Comparison of ENCODE assay signal across 22 mouse cellular contexts in the genomic region with DNA sequence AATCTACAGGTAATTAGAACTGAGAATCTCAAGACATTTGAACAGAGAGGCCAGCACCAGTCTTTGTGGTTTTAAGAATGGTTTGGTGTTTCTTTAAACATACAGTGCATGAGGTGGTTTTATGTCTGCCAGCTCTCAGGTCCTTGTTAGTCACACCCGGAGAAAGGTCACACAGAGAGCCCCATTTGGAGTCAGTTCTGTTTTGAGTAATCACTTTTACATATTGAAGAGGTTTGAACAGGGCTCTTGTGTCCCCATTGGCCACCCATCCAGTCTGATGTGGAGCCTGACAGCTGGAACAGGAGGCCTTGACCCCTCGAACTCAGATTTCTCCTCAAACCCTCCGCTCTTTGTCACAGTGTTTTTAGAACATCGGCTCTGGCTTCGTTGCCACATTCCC.
DNase-seq lines count a peak whose midpoint lies in the region; ATAC-seq and TF ChIP-seq lines count a peak whose summit lies in the region.
"Had no signal": no experiment of that assay in that cellular context is flagged by ENCODE, and none has a peak within 500 bp of the region (broad histone marks: within the 10 kb centered on the region; RNA-seq: fewer than 3 reads in every experiment).

No protein-coding gene starts in this region.

- H3K4me2 ChIP-seq in CH12.LX (ENCODE audit: insufficient read depth, low read depth, poor library complexity, severe bottlenecking), result peak overlapping the region; percentile 58
- H3K4me2 ChIP-seq in hindbrain, embryonic 14.5 days (replicated peaks), result no peak overlapping the region
- H3K4me2 ChIP-seq: embryonic facial prominence, embryonic 12.5 days; heart, embryonic 11.5 days; heart, embryonic 15.5 days; hindbrain, embryonic 15.5 days had no signal

- DNase-seq in CD4-positive, CD25-positive, alpha-beta regulatory T cell, adult 2 months (ENCODE audit: low read depth, low spot score), result peak; percentile 25
- peak; percentile 13 for DNase-seq in embryo, embryonic 10 days (ENCODE audit: low spot score)
- no peak for DNase-seq in embryo, embryonic 11 days
- DNase-seq in CH12.LX (ENCODE audit: extremely low read depth), result peak; percentile 85
- DNase-seq in embryonic facial prominence, embryonic 10.5 days (ENCODE audit: low spot score), result peak; percentile 15
- no peak for DNase-seq in hindbrain, embryonic 14.5 days (ENCODE audit: low spot score)
- DNase-seq in cerebellum, adult 18-20 months, result no peak
- DNase-seq: B cell, adult 2 months; cerebellum, adult 8-10 months; cerebellum, postnatal 14 days; heart, adult 2 months; kidney, adult 8-10 months had no signal

- H3K79me2 ChIP-seq in CH12.LX (replicated peaks; ENCODE audit: control insufficient read depth, extremely low read depth, insufficient read depth, poor library complexity, severe bottlenecking), result no peaks in the 10 kb centered on the region

- 39% methylated on average over 5 of the region's 5 CpGs for WGBS in embryonic facial prominence, embryonic 10.5 days
- 60% methylated on average over 5 of the region's 5 CpGs for WGBS in hindbrain, embryonic 14.5 days

- peak; percentile 17 for TF ChIP-seq RAD21 in CH12.LX (IDR thresholded peaks at IDR 0.05; ENCODE audit: low read depth, low read length)

- peak overlapping the region; percentile 40; the same call in 1 of the 2 replicates for H3K9ac ChIP-seq in CH12.LX (ENCODE audit: insufficient read depth, low read depth)
- no peak overlapping the region for H3K9ac ChIP-seq in hindbrain, embryonic 14.5 days
- H3K9ac ChIP-seq: embryonic facial prominence, embryonic 12.5 days; heart, embryonic 15.5 days; hindbrain, embryonic 15.5 days had no signal

- TF ChIP-seq POLR2A in CH12.LX (IDR thresholded peaks at IDR 0.05; ENCODE audit: low read depth, low read length), result 0 out of 2 replicates have a peak, but pooled peaks have one; percentile 32

- H3K27me3 ChIP-seq in CH12.LX (replicated peaks), result no peaks in the 10 kb centered on the region
- no peaks in the 10 kb centered on the region for H3K27me3 ChIP-seq in embryonic facial prominence, embryonic 10.5 days (replicated peaks; ENCODE audit: low read depth, poor library complexity, severe bottlenecking)
- no peaks in the 10 kb centered on the region for H3K27me3 ChIP-seq in hindbrain, embryonic 14.5 days (ENCODE audit: control insufficient read depth, insufficient read depth, low read length)
- H3K27me3 ChIP-seq: embryonic facial prominence, embryonic 12.5 days; heart, embryonic 15.5 days; hindbrain, embryonic 15.5 days had no signal

- TF ChIP-seq CTCF in CH12.LX (conservative IDR thresholded peaks at IDR 0.05 in 1 of 2, IDR thresholded peaks at IDR 0.05 in 1 of 2; ENCODE audit: low read depth in 2 of 2, low read length in 2 of 2), result no peak

- no peaks in the 10 kb centered on the region for H3K36me3 ChIP-seq in CH12.LX (replicated peaks in 1 of 2; ENCODE audit: control insufficient read depth in 1 of 2, insufficient read depth in 1 of 2, low read length in 1 of 2)
- H3K36me3 ChIP-seq in embryonic facial prominence, embryonic 10.5 days (replicated peaks), result no peaks in the 10 kb centered on the region
- no peaks in the 10 kb centered on the region for H3K36me3 ChIP-seq in hindbrain, embryonic 14.5 days (replicated peaks; ENCODE audit: control insufficient read depth, insufficient read depth)
- H3K36me3 ChIP-seq: embryonic facial prominence, embryonic 12.5 days; heart, embryonic 15.5 days; hindbrain, embryonic 10.5 days; hindbrain, embryonic 15.5 days had no signal

- no peaks in the 10 kb centered on the region for H3K9me3 ChIP-seq in CH12.LX (replicated peaks; ENCODE audit: low read length)
- H3K9me3 ChIP-seq in embryonic facial prominence, embryonic 10.5 days, result no peaks in the 10 kb centered on the region
- H3K9me3 ChIP-seq in hindbrain, embryonic 14.5 days (ENCODE audit: control insufficient read depth, low read length), result no peaks in the 10 kb centered on the region
- H3K9me3 ChIP-seq: embryonic facial prominence, embryonic 12.5 days; heart, embryonic 15.5 days; hindbrain, embryonic 10.5 days; hindbrain, embryonic 15.5 days had no signal

- no peak overlapping the region for H3K27ac ChIP-seq in CH12.LX (ENCODE audit: insufficient read depth, low read depth)
- no peak overlapping the region for H3K27ac ChIP-seq in embryonic facial prominence, embryonic 10.5 days (replicated peaks)
- no peak overlapping the region for H3K27ac ChIP-seq in hindbrain, embryonic 14.5 days
- H3K27ac ChIP-seq: embryonic facial prominence, embryonic 12.5 days; heart, adult 2 months; heart, embryonic 15.5 days; hindbrain, embryonic 10.5 days; hindbrain, embryonic 15.5 days; kidney, postnatal 0 days had no signal

- peak; percentile 93 for TF ChIP-seq EP300 in CH12.LX (IDR thresholded peaks at IDR 0.05; ENCODE audit: low read length)

- dilution Hi-C loops in CH12.LX (cut with MboI; ENCODE audit: extremely low pct_ligation_motif_present, extremely low pct_unique_long_range_greater_than_20kb, low sequenced_read_pairs), result no loop called here

- no peak overlapping the region for H3K4me3 ChIP-seq in CH12.LX (replicated peaks in 1 of 3; ENCODE audit: low read depth in 2 of 3, low read length in 2 of 3, poor library complexity in 1 of 3)
- no peak overlapping the region for H3K4me3 ChIP-seq in embryonic facial prominence, embryonic 10.5 days
- no peak overlapping the region for H3K4me3 ChIP-seq in hindbrain, embryonic 14.5 days (replicated peaks; ENCODE audit: low read length)
- H3K4me3 ChIP-seq: embryonic facial prominence, embryonic 12.5 days; heart, adult 2 months; heart, embryonic 15.5 days; hindbrain, embryonic 10.5 days; hindbrain, embryonic 15.5 days had no signal

- in situ Hi-C loops in CH12.LX (cut with MboI; ENCODE audit: low pct_ligation_motif_present, low pct_unique_long_range_greater_than_20kb, low sequenced_read_pairs), result no loop called here

- H3K4me1 ChIP-seq in CH12.LX (ENCODE audit: control insufficient read depth in 1 of 2, insufficient read depth in 2 of 2), result peaks cover 6 to 33% of the 10 kb centered on the region in 2 experiments; a peak in 3 of 4 replicates
- 0 out of 2 replicates have a peak, but pooled peaks cover 6% of the 10 kb centered on the region for H3K4me1 ChIP-seq in embryonic facial prominence, embryonic 10.5 days
- H3K4me1 ChIP-seq in hindbrain, embryonic 14.5 days (replicated peaks; ENCODE audit: control insufficient read depth, insufficient read depth, low read length), result no peaks in the 10 kb centered on the region
- H3K4me1 ChIP-seq: embryonic facial prominence, embryonic 12.5 days; heart, embryonic 15.5 days; hindbrain, embryonic 15.5 days had no signal

- no peak for ATAC-seq in CD4-positive, CD25-positive, alpha-beta regulatory T cell, adult 4 months
- ATAC-seq in hindbrain, embryonic 14.5 days (ENCODE audit: low FRiP score), result no peak
- ATAC-seq: forebrain, embryonic 14.5 days; inflammation-experienced regulatory T-cells, adult 6 months; intestine, postnatal 0 days had no signal

TF ChIP-seq in CH12.LX, 34 proteins besides CTCF, POLR2A, EP300 and RAD21:
- TF ChIP-seq SMC3 (IDR thresholded peaks at IDR 0.05; ENCODE audit: low read depth, low read length) (no peak), MYC (IDR thresholded peaks at IDR 0.05; ENCODE audit: low read depth, low read length) (peak; percentile 82), ZNF384 (IDR thresholded peaks at IDR 0.05; ENCODE audit: low read depth, low read length) (peak; percentile 26; the same call in 1 of the 2 replicates), ZMIZ1 (IDR thresholded peaks at IDR 0.05; ENCODE audit: low read depth, low read length) (no peak), HCFC1 (IDR thresholded peaks at IDR 0.05; ENCODE audit: low read depth, low read length) (no peak; the same call in 1 of the 2 replicates), TCF12 (IDR thresholded peaks at IDR 0.05; ENCODE audit: low read depth, low read length) (peak; percentile 80), MEF2A (IDR thresholded peaks at IDR 0.05; ENCODE audit: borderline replicate concordance, low read depth, low read length) (peak; percentile 86), ETS1 (conservative IDR thresholded peaks at IDR 0.05; ENCODE audit: low read depth, low read length) (peak; percentile 80), NRF1 (IDR thresholded peaks at IDR 0.05; ENCODE audit: low read depth, low read length) (no peak), JUN (IDR thresholded peaks at IDR 0.05; ENCODE audit: insufficient read depth, low read depth, low read length) (peak; percentile 92), GABPA (IDR thresholded peaks at IDR 0.05; ENCODE audit: insufficient replicate concordance, low read depth, low read length) (no peak), UBTF (IDR thresholded peaks at IDR 0.05; ENCODE audit: low read depth, low read length) (no peak), TBP (conservative IDR thresholded peaks at IDR 0.05; ENCODE audit: low read depth, low read length) (peak; percentile 66; the same call in 1 of the 2 replicates), MAX (IDR thresholded peaks at IDR 0.05; ENCODE audit: low read length) (peak; percentile 51; the same call in 1 of the 2 replicates), E2F4 (IDR thresholded peaks at IDR 0.05; ENCODE audit: insufficient replicate concordance, low read depth, low read length) (0 out of 2 replicates have a peak, but pooled peaks have one; percentile 49), POLR2AphosphoS2 (IDR thresholded peaks at IDR 0.05; ENCODE audit: low read depth, low read length) (no peak), CHD2 (IDR thresholded peaks at IDR 0.05; ENCODE audit: low read length) (peak; percentile 67; the same call in 1 of the 2 replicates), USF2 (conservative IDR thresholded peaks at IDR 0.05; ENCODE audit: low read depth, low read length) (no peak), IRF4 (IDR thresholded peaks at IDR 0.05; ENCODE audit: low read depth, low read length) (peak; percentile 98), MXI1 (IDR thresholded peaks at IDR 0.05; ENCODE audit: low read depth, low read length) (peak; percentile 48; the same call in 1 of the 2 replicates), MAFK (IDR thresholded peaks at IDR 0.05; ENCODE audit: insufficient replicate concordance, low read length) (peak; percentile 75; the same call in 1 of the 2 replicates), BHLHE40 (IDR thresholded peaks at IDR 0.05; ENCODE audit: low read depth, low read length) (peak; percentile 92), JUND (conservative IDR thresholded peaks at IDR 0.05; ENCODE audit: low read depth, low read length) (peak; percentile 99), RCOR1 (conservative IDR thresholded peaks at IDR 0.05; ENCODE audit: low read depth, low read length) (peak; percentile 83), MAZ (IDR thresholded peaks at IDR 0.05; ENCODE audit: low read depth, low read length) (peak; percentile 75; the same call in 1 of the 2 replicates), SIN3A (IDR thresholded peaks at IDR 0.05; ENCODE audit: low read length) (0 out of 2 replicates have a peak, but pooled peaks have one; percentile 37)

Comparison
In these comparisons a context has a peak if more than half of its experiments do, and no peak if none do; other contexts are left out.
1. DNase-seq: peak in CD4-positive, CD25-positive, alpha-beta regulatory T cell, adult 2 months (single experiment), embryo, embryonic 10 days (single experiment), CH12.LX (single experiment) and embryonic facial prominence, embryonic 10.5 days (single experiment); none in embryo, embryonic 11 days (single experiment), hindbrain, embryonic 14.5 days (single experiment) and cerebellum, adult 18-20 months (0 of 2).